Mouse (Mus musculus) 416B (cell line): ENCODE data around the gene Srd5a1.
"Not testable (repeated sequence)": the region's sequence is repeated elsewhere in the genome, so short reads cannot be mapped to it uniquely, and the experiment has no call there.

Experiments
- DNase-seq: peaks from one replicate; pipeline ENCODE4 v3.0.0; 2011; ENCODE audit warnings: low read depth

Gene Srd5a1

DNA sequence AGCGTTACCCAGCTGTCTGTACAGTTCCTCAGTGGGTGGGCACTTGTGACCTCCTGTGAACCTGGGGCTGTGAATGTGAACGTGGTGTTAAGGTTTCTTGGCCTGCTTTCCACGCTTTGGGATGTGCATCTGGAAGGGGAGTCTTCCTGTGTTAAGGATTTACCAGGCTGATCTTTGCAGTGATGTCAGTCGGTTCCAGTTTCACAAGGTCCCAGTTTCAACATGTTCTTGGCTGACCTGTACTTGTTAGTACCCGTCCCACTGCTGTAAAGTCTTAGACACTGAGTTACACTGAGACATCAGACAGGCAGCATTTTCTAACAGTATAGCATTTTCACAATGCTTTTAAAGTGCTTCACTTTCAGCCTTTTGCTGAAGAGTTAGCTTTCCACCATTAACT is 12.6 kb upstream of the Srd5a1 start:
- no peak for DNase-seq

DNA sequence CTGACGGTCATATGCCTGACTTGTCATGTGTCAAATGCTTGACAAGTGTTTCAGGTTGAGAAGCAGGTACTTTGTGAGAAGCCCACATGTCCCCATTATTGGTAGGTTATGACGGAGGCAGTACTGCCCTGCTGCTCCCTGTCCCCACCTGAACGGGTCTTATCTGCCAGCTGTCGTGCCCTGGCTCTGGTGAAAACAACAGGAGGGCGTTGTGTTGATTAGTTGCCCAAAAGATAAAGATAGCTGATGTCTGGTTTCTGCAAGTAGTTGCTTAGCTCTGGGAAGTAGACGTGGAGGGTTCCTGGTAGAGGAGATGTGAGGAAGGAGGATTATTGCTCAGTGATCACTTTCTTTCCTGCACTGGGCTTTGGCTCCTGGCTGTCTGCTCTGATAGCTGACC is 5.5 kb upstream of the Srd5a1 start:
- DNase-seq: no peak

DNA sequence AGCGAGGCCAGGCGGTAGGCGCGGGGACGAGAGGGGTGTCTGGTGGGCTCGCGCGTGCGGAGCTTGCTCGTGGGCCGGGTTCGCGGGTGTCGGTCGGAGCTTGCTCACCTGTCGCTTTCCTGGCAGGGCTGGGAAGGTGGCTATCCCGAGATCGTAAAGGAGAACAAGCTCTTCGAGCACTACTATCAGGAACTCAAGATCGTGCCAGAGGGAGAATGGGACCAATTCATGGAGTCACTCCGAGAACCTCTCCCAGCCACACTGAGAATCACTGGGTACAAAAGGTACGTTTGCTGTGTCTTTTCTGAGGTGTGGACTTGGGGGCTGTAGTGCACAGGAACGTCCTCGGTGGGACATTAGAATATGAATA is 918 bp upstream of the Srd5a1 start:
- peak; percentile 12 for DNase-seq

DNA sequence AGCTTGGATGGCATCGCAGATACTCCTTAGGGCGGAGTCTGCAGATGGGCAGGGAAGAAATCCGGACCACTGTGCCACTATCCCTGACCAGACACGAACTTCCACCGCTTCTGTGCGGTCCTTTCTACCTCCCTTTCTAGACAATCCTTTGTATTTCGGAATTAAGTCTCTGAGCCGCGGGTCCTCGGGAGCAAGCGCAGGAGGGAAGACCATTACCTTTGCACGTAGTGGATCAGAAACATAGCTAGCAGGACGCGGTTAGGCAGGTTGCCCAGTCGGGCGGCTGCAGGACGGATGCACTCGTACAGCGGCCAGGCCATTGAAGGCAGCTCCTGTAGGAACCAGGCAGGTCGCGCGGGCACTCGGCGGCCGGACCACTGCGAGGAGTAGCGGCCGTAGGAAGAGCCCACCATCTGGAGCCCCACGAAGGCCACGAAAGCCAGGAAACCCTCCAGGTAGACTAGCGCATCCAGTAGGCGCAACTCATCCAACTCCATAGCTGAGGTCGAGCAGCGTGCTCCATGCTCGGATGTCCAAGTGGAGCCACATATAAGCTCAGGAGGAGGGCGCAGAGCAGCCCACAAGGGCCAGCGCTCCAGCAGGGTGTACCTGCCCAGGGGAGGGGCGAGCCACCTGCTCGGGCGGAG is 368 bp downstream of the Srd5a1 start:
- peak; percentile 55 for DNase-seq

DNA sequence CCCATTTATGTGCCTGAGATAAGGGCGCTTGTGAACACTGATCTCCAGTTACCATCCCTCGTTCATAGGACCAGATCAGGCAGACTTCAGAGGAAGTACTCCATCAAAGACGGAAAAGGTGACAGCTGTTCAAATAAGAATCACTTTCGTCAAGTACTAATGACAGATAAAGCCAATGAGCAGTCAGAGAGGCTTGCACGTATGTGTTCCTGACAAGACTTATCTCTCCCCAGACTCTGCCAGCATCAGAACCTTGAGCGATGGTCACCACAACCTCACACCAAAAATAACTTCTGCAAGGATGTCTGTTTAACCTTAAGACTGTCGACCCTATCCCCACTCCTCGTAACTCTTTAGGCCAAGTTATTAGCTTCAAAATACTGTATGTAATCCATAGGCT is 2.5 kb downstream of the Srd5a1 start:
- DNase-seq: no peak

DNA sequence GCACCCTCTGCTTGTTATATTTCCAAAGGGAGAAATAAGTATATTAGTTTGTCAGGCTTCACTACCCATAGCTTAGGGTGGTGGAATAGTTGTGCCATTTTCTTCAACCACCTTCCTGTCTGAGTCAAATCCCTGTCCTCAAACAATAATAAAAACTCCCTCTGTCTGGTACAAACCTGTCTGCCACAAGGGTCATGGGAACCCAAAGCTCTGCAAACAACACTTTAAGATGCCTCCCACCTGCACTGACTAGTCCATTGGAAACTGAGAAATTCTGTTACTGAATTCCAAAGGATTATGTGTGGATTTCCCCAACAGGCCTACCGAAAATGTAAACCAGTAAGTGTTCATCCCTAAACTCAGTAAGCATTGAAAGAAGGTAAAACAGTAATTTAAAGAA is 6.6 kb downstream of the Srd5a1 start:
- DNase-seq: peak; percentile 14

DNA sequence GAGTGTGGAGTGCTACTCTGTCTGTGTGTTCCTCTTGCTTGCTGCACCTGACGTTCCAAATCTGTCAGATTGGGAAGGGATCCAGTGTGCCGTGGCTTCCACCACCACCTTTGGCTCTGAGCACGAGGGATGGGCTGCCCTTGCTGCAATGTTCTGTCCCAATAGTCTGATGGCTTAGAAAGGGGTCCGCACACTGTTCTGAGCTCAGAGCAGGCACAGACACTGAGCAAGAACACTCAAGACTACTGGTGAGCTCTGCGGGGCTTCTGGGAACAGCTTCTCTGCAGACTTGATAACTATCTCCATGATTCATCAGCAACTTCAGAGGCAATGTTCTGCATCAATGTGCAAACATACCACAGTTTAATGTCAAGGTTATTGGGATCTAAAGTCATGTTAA is 9.9 kb downstream of the Srd5a1 start:
- peak; percentile 12 for DNase-seq

DNA sequence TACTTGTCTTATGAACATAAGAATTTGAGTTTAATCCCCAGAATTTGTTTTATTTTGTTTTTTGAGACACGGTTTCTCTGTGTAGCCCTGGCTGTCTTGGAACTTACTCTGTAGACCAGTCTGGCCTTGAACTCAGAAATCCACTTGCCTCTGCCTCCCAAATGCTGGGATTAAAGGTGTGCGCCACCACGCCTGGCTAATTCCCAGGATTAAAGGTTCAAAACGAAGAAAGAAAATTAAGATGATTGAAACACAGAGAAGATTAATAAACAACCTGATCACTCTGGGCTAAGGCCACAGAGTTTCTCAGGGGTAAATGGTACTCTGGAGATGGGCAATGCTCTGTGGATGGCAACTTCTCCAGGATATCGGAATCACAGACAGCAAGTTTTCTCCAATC is 10.4 kb downstream of the Srd5a1 start:
- not testable (repeated sequence) for DNase-seq

DNA sequence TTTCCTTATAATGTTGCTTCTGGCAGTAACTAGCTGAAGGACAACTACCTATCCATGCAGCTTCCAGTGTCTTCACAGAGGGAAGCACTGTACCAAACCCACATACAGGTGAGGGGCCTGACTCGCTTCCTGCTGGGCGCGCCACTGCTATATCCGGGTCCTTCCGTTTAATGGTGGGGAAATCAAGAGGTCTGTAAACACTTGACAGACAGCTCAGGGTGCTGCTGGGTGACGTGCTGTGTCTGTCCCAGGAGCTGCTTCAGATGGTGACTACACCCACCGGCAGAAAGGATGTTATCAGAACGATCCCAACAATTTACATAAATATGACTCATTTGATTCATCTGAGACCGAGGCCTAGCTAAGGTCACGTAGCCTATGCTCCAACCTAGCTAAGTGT is 12.4 kb downstream of the Srd5a1 start:
- DNase-seq: peak; percentile 17

DNA sequence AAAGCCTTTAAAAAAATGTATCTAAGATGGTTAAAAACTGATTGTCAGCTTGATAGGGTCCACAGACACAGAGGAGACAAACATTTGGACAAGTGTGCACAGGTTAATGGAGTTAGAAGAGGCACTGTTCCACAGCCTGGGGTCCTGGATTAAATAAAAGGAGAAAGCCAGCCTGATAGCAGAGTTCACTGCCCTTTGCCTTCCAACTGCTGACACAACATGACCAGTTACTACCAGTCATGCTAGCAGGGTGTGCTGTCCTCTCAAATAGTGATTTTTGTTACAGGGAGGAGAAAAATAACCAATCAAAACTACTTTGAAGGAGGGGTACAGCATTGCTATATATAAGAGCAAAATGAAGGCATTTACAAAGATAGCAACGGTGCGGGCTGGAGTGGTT is 14.7 kb downstream of the Srd5a1 start:
- no peak for DNase-seq

DNA sequence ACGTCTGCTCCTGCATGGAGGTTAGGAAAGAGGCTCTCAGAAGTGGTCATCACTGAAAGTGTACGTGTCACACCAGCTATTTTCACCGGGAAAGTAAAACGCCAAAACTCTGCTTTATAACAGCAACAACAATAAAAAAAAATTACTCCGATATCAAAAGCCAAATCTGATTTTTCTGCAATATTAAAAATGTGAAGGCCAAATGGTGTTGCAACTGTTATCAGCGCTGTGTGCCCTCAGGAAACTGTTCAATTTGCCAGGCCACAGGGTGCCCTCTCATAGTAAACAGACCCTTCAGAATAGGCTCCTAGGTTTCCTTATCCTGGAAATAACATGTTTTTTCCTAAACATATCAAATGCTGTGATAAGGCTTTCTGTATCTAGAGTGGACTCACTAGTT is 15.3 kb downstream of the Srd5a1 start:
- no peak for DNase-seq

DNA sequence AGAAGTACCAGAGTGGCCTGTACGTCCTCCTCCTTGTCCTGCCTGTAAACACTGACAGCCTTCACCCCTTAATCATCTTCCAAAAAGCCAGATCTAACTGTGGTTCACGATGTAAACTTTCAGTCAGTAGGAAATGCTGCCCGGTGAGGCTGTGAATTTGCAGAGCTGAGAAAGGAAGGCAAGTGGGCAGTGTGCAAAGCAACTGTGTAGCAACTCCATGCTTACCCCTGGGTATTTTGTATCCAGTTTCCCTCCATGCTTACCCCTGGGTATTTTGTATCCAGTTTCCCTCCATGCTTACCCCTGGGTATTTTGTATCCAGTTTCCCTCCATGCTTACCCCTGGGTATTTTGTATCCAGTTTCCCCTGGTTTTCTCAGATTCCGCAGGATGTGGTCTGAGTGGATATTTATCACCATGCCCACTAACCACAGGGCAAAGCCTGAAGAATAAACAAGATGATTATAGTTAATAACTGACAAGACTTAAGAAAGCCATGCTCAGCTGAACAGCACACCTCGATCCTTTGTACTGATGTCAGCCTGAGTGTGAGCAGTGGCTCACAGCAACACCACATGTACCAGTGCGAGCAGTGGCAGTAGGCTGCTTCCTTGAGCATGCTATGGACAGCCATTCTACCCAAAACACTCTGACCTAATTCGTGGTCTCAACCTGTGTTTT is 16.5 kb downstream of the Srd5a1 start:
- DNase-seq: peak; percentile 67

DNA sequence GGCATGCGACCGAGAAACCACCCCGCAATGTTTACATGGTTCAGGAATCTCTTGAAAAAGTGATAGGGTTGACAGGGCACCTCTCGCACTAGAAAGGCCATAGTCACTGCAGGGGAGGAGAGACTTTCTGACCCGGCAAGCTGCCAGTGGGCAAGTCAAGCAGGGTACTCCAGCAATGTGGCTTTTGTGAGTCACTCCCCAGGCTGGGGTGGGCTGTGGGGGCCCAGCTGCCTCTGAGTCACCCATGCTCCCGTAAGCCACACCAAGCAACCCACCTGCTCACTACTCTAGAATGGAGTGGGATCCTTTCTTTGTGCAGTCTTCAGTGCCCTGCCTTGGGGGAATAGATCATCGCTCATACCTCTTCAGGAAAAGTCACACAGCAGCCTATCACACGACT is 17.8 kb downstream of the Srd5a1 start:
- peak; percentile 61 for DNase-seq

DNA sequence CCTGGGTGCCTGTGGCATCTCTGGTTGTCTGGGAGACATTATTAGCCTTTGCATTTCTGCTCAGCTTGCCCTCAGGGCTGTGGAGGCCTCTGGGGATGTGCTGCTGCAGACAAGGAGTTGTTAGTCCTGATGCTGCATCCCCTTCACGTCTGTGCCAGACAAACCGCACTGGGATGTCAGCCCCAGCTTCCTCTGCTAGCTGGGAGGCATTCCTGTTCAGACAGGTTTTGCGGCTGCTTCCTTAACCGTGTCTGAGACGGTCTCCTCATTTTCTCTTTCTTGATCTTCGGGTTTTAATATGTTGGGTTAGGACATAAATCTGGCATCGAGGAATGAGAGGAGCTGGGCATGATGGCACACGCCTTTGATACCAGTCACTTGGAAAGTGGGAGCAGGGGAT is 19.0 kb downstream of the Srd5a1 start:
- no peak for DNase-seq

DNA sequence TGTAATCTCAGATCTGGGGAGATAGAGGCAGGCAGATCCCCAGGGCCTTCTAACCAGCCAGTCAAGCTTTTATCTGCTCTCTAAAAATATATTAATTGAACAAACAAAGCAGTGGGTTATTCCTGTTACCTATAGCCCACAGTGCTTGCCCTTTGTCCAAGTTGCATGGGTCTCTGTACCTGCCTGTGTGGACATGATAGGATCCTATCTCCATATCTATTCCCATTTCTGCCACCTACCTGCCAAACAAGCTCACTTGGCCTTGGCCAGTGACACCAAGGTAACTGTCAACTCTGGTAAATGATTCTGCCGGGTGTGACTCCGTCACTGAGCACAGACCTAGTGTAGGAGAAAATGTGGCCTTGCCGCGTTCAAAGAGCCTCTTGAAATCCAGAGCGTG is 19.9 kb downstream of the Srd5a1 start:
- DNase-seq: no peak

DNA sequence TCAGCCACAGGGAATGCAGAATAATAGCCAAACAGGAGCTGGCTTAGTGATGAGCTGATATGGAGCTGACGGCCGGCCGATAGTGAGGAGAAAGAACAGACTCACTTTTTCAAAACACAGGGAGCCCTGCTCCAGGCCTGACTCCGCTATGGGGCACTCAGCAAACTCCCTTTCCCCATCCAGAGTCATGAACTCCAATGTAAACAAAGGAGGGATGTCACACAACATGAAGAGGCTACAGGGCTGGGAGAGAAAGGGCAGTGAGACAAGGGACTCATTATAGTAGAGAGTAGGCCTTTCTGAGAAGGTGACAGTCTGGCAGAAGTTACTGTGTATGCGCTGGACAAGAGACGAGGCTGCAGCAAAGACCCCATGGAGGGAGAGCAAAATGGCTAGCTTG is 23.0 kb downstream of the Srd5a1 start:
- no peak for DNase-seq

DNA sequence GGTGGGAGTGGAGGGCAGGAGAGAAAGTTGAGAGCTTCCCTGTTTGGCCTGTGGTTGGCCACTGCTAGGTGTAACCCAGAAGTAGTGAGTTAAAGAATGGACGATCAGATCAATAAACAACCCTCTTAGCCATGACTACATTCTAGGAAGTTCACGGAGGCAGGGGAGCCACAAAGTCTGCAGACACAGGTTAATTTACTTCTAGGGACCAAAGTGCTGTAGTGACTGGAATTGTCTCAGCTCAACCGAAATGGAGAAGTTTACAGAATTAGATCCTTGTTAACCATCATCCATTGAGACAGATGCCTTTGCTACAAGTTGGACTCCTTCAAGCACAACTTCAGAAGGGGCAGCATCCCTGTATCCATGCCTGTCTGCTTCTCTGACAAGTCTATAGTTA is 23.4 kb downstream of the Srd5a1 start:
- no peak for DNase-seq

DNA sequence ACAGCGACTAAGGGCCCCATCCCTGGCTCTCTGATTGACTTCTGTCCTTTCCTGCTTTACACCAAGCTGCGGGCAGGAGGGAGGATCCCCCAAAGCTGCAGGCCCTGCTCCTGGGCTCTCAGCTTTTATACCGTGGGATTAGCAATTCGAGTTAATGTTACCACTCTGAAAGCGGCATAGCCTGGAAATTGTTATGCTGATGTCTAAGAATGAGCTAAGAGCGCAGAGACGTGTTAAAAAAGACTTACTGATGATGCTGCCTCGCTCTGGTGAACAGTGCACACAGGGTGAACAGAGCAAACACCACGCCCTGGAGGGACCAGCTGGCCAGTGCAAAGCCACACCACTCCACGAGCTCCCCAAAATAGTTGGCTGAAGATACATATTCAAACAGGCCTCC is 24.9 kb downstream of the Srd5a1 start:
- DNase-seq: no peak

DNA sequence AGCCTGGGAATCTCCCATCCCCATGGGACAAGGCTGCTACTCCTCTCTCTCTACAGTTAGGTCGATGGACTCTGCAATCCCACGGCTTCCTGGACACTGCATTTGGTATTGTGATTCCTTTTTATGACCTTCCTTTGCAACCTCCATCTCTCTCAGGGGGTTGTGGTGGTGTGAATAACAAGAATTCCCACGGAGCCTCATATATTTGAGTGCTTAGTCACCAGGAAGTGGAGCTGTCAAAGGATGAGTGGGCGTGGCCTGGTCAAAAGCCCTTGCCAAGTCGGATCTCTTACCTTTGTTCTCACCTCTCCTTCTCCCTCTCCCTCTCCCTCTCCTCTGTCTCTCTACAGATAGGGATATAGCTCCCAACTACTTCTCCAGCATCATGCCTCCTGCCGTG is 25.4 kb downstream of the Srd5a1 start:
- DNase-seq: peak; percentile 11

DNA sequence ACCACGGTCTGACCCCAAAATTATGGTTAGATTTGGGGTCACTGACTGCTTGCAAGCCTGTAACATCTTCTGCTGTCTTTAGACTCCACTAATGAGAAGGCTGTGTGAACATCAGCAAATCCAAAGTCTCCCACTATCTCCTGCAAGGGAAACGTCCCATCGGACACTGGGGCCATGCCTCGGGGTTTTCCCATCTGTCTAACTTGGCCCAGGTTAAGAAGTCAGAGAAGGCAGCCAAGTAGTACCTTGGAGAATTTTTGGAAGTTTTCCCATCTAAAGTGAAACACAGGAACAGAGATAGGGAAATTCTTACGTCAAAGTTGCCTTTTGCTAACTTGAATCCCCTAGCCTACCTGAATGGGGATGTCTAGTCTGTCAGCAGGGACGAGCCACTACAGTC is 27.7 kb downstream of the Srd5a1 start:
- no peak for DNase-seq

DNA sequence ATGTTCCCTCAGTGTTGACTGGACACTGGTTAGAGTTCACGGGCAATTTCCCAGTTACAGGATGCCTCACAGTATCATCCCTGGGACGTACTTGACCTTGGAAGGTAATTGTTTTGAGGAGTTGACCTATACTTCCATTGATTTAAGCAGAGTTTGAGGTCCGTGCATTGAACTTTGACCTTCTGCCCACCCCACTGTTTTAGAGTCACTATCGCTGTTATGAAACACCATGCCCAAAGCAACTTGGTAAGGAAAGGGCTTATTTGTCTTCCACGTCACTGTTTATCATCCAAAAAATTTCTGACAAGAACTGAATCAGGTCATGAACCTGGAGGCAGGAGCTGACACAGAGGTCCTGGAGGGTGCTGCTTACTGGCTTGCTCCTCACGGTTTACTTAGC is 28.8 kb downstream of the Srd5a1 start:
- DNase-seq: no peak

DNA sequence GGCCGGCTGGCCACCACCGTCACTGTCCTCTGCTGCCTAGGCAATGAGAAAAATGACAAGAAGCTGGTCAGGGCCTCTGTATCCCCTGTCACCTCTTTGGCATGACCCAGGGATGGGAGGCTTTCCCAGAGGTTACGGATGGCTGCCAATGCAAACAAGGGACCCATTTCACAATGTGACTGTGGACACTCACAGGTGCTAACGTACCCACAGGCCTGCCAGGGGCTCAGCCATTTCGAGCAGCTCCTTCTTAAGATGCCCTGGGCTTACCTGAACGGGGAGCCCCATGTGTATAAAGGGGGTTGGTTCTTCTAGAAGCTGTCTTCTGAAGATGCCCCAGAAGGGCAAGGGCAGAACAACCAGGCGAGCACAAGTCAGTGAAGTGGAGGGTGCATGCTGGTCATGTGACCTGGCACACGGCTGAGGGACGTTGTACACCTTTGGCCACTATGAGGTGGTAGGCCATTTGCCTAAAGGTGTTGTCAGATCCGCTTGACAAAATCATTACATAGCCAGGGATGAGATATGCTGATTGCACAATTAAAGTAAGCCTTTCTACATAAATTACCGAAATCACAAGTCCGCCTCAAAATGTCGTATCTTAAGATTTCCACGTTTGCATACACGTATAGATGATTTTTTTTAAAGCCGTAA is 33.9 kb downstream of the Srd5a1 start:
- no peak for DNase-seq

DNA sequence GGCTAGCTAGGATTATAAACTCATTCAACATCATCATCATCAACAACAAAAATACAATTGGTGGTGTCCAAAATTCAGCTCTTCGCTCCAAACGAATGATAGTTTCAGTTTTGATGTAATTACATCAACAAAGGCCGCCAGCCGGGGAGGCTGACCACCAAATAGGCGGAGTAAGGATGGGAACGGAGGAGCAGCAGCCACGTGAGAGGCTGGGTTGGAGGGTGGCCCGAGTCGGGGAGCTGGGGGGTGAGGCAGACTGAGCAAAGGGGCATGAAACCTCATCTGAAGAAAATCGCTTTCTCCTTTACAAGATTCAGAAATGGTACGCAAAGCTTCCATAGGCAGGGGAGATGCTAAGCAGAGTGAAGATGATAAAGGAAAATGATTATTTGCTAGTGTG is 34.6 kb downstream of the Srd5a1 start:
- no peak for DNase-seq

DNA sequence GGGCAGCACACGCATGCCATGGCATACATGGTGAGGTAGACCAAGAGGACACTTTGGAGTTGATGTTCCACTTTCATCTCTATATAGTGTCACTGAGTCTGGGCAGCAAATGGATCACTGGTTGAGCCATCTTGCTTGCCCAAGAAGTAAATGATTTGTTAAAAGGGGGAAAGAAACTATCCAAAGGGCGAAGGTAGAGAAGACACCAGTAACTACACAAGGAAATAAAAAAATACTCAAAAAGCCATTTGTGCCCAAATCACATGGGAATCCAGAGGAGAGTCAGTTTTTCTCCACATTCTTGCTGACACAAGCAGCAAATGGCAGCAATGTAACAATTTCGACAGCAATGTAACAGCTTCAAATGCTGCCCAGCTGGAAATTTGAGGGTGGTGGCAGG is 38.6 kb downstream of the Srd5a1 start:
- no peak for DNase-seq
